Mouse (Mus musculus) liver, embryonic 14.5 days (tissue): ENCODE data around the gene Pnp.

Experiments used
- CTCF ChIP-seq: IDR thresholded peaks from 2 replicates; pipeline ENCODE4 v1.5.1; 2016; ENCODE audit warnings: antibody characterized with exemption, low read depth, control low read depth
- EP300 ChIP-seq: IDR thresholded peaks from 2 replicates; pipeline ENCODE4 v1.6.1; 2016; ENCODE audit warnings: antibody characterized with exemption, low read depth

DNA sequence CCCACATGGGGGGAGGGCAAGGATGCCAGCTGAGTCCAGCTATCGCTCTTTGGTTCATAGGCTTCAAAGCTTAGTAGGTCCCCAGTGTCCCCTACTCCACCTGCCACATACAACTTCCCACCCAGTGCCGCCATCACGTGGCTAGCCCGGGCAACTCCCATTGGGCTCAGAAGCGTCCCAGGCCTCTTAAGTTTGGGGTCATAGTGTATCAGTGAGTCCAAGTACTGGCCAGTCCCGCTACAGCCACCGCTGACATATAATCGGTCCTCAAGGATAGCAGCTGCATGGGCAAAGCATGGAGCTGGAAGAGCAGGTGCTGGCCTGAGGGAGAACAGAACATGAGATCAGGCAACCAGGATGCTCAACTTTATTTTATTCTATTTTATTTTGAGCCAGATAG lies 39.3 kb upstream of the Pnp start:
- no peak for TF ChIP-seq EP300
- no peak for TF ChIP-seq CTCF
